Mouse (Mus musculus): ENCODE measurements around the gene 1700024G13Rik. TPM values are rescaled to one million over a fixed set of nuclear protein-coding genes. Genes with fewer than 3 reads are reported as not detected.
A peak's percentile ranks its signal among the peaks of the same experiment; 100 is the strongest.

Gene 1700024G13Rik
- polyA plus RNA-seq, 1 experiment from 2014 or later, result not detected

GRCm38 (mm10) chr14:32344694-32345093, 43.5 kb downstream of the 1700024G13Rik start:
- Histone ChIP-seq H3K4me2 (ENCODE audit: low read length) (no peak overlapping the region), H3K4me1 (ENCODE audit: control insufficient read depth, insufficient read depth, low read length) (no peaks in the 10 kb centered on the region), H3K9me3 (ENCODE audit: control insufficient read depth, low read length) (no peaks in the 10 kb centered on the region), H3K27ac (replicated peaks; ENCODE audit: low read depth, low read length) (no peak overlapping the region), H3K36me3 (ENCODE audit: control insufficient read depth, insufficient read depth, low read length) (peaks cover 60% of the 10 kb centered on the region), H3K27me3 (ENCODE audit: control insufficient read depth, insufficient read depth, low read length) (no peaks in the 10 kb centered on the region), H3K9ac (replicated peaks; ENCODE audit: low read length) (no peak overlapping the region), H3K4me3 (replicated peaks; ENCODE audit: low read depth, low read length) (no peak overlapping the region)
- DNase-seq (no peak), ATAC-seq (ENCODE audit: low FRiP score, low TSS enrichment) (no peak)
- WGBS, result 79% methylated on average over 9 of the region's 10 CpGs

GRCm38 (mm10) chr14:32344176-32344575, 44.0 kb downstream of the 1700024G13Rik start:
- no peaks in the 10 kb centered on the region for H3K27me3 ChIP-seq (ENCODE audit: control insufficient read depth, insufficient read depth, low read length)
- no peak overlapping the region for H3K4me2 ChIP-seq (ENCODE audit: low read length)
- H3K36me3 ChIP-seq (ENCODE audit: control insufficient read depth, insufficient read depth, low read length), result peaks cover 65% of the 10 kb centered on the region
- ATAC-seq (ENCODE audit: low FRiP score, low TSS enrichment) (no peak), DNase-seq (no peak)
- no peaks in the 10 kb centered on the region for H3K4me1 ChIP-seq (ENCODE audit: control insufficient read depth, insufficient read depth, low read length)
- no peak overlapping the region for H3K9ac ChIP-seq (replicated peaks; ENCODE audit: low read length)
- WGBS, result 93% methylated on average over 7 of the region's 7 CpGs
- no peaks in the 10 kb centered on the region for H3K9me3 ChIP-seq (ENCODE audit: control insufficient read depth, low read length)
- no peak overlapping the region for H3K27ac ChIP-seq (replicated peaks; ENCODE audit: low read depth, low read length)
- H3K4me3 ChIP-seq (replicated peaks; ENCODE audit: low read depth, low read length), result no peak overlapping the region

- peaks cover 77% of the 10 kb centered on the region for H3K36me3 ChIP-seq (ENCODE audit: control insufficient read depth, insufficient read depth, low read length)
- WGBS, result 96% methylated on average over 7 of the region's 7 CpGs
These were observed 46.4 kb downstream of the 1700024G13Rik start for GRCm38 (mm10) chr14:32341823-32342222.

GRCm38 (mm10) chr14:32336547-32336946, 51.6 kb downstream of the 1700024G13Rik start:
- Histone ChIP-seq H3K36me3 (ENCODE audit: control insufficient read depth, insufficient read depth, low read length) (peaks cover 68% of the 10 kb centered on the region), H3K9me3 (ENCODE audit: control insufficient read depth, low read length) (no peaks in the 10 kb centered on the region), H3K27me3 (ENCODE audit: control insufficient read depth, insufficient read depth, low read length) (no peaks in the 10 kb centered on the region), H3K27ac (replicated peaks; ENCODE audit: low read depth, low read length) (no peak overlapping the region), H3K4me1 (ENCODE audit: control insufficient read depth, insufficient read depth, low read length) (no peaks in the 10 kb centered on the region), H3K4me2 (ENCODE audit: low read length) (no peak overlapping the region), H3K9ac (replicated peaks; ENCODE audit: low read length) (no peak overlapping the region), H3K4me3 (replicated peaks; ENCODE audit: low read depth, low read length) (no peak overlapping the region)
- WGBS, result 86% methylated on average over 11 of the region's 11 CpGs
- DNase-seq, result peak; percentile 2
- no peak for ATAC-seq (ENCODE audit: low FRiP score, low TSS enrichment)

More at GRCm38 (mm10) chr14:32341823-32342222, 46.4 kb downstream of the 1700024G13Rik start:
- no peak for DNase-seq
- Histone ChIP-seq H3K27ac (replicated peaks; ENCODE audit: low read depth, low read length) (no peak overlapping the region), H3K27me3 (ENCODE audit: control insufficient read depth, insufficient read depth, low read length) (no peaks in the 10 kb centered on the region), H3K9me3 (ENCODE audit: control insufficient read depth, low read length) (no peaks in the 10 kb centered on the region), H3K4me1 (ENCODE audit: control insufficient read depth, insufficient read depth, low read length) (no peaks in the 10 kb centered on the region), H3K4me2 (ENCODE audit: low read length) (no peak overlapping the region), H3K9ac (replicated peaks; ENCODE audit: low read length) (no peak overlapping the region), H3K4me3 (replicated peaks; ENCODE audit: low read depth, low read length) (no peak overlapping the region)
- ATAC-seq (ENCODE audit: low FRiP score, low TSS enrichment), result no peak

- DNase-seq (no peak), ATAC-seq (ENCODE audit: low FRiP score, low TSS enrichment) (no peak)
- Histone ChIP-seq H3K9ac (replicated peaks; ENCODE audit: low read length) (no peak overlapping the region), H3K9me3 (ENCODE audit: control insufficient read depth, low read length) (no peaks in the 10 kb centered on the region), H3K36me3 (ENCODE audit: control insufficient read depth, insufficient read depth, low read length) (peaks cover 63% of the 10 kb centered on the region), H3K4me1 (ENCODE audit: control insufficient read depth, insufficient read depth, low read length) (no peaks in the 10 kb centered on the region), H3K4me2 (ENCODE audit: low read length) (no peak overlapping the region), H3K4me3 (replicated peaks; ENCODE audit: low read depth, low read length) (no peak overlapping the region), H3K27ac (replicated peaks; ENCODE audit: low read depth, low read length) (no peak overlapping the region), H3K27me3 (ENCODE audit: control insufficient read depth, insufficient read depth, low read length) (no peaks in the 10 kb centered on the region)
- 82% methylated on average over 6 of the region's 6 CpGs for WGBS
These were observed 52.2 kb downstream of the 1700024G13Rik start for GRCm38 (mm10) chr14:32336021-32336420.

- no peak overlapping the region for H3K27ac ChIP-seq (replicated peaks; ENCODE audit: low read depth, low read length)
- H3K9ac ChIP-seq (replicated peaks; ENCODE audit: low read length), result no peak overlapping the region
- no peaks in the 10 kb centered on the region for H3K27me3 ChIP-seq (ENCODE audit: control insufficient read depth, insufficient read depth, low read length)
- H3K4me1 ChIP-seq (ENCODE audit: control insufficient read depth, insufficient read depth, low read length), result no peaks in the 10 kb centered on the region
- H3K9me3 ChIP-seq (ENCODE audit: control insufficient read depth, low read length), result no peaks in the 10 kb centered on the region
- ATAC-seq (ENCODE audit: low FRiP score, low TSS enrichment) (no peak), DNase-seq (peak; percentile 57)
- no peak overlapping the region for H3K4me3 ChIP-seq (replicated peaks; ENCODE audit: low read depth, low read length)
- H3K36me3 ChIP-seq (ENCODE audit: control insufficient read depth, insufficient read depth, low read length), result peaks cover 33% of the 10 kb centered on the region
- H3K4me2 ChIP-seq (ENCODE audit: low read length), result no peak overlapping the region
- WGBS, result 76% methylated on average over 20 of the region's 20 CpGs
These were observed 55.4 kb downstream of the 1700024G13Rik start for GRCm38 (mm10) chr14:32332515-32333445.

GRCm38 (mm10) chr14:32327366-32327765, 60.8 kb downstream of the 1700024G13Rik start:
- 69% methylated on average over 9 of the region's 9 CpGs for WGBS
- Histone ChIP-seq H3K4me1 (ENCODE audit: control insufficient read depth, insufficient read depth, low read length) (peaks cover 5% of the 10 kb centered on the region), H3K9ac (replicated peaks; ENCODE audit: low read length) (no peak overlapping the region), H3K27me3 (ENCODE audit: control insufficient read depth, insufficient read depth, low read length) (no peaks in the 10 kb centered on the region), H3K36me3 (ENCODE audit: control insufficient read depth, insufficient read depth, low read length) (0 out of 2 replicates have a peak, but pooled peaks cover 2% of the 10 kb centered on the region), H3K27ac (replicated peaks; ENCODE audit: low read depth, low read length) (no peak overlapping the region), H3K4me3 (replicated peaks; ENCODE audit: low read depth, low read length) (no peak overlapping the region), H3K9me3 (ENCODE audit: control insufficient read depth, low read length) (no peaks in the 10 kb centered on the region), H3K4me2 (ENCODE audit: low read length) (no peak overlapping the region)
- peak; percentile 15 for DNase-seq
- no peak for ATAC-seq (ENCODE audit: low FRiP score, low TSS enrichment)

All from midbrain, embryonic 14.5 days (tissue).